27 mouse cellular contexts compared by ENCODE assay signal in genomic region chr13:63720610-63721009, GRCm38 (mm10).
DNase-seq lines count a peak whose midpoint lies in the region; ATAC-seq and TF ChIP-seq lines count a peak whose summit lies in the region.
"Had no signal": no experiment of that assay in that cellular context is flagged by ENCODE, and none has a peak within 500 bp of the region (broad histone marks: within the 10 kb centered on the region; RNA-seq: fewer than 3 reads in every experiment).

No protein-coding gene starts in this region.

- no peak for TF ChIP-seq CTCF in lung, postnatal 0 days (IDR thresholded peaks at IDR 0.05)

- no peak overlapping the region for H3K4me3 ChIP-seq in intestine, embryonic 16.5 days (ENCODE audit: low read length)
- no peak overlapping the region for H3K4me3 ChIP-seq in intestine, embryonic 15.5 days (replicated peaks)
- no peak overlapping the region for H3K4me3 ChIP-seq in lung, postnatal 0 days (ENCODE audit: low read depth, low read length)
- H3K4me3 ChIP-seq in stomach, embryonic 16.5 days (replicated peaks; ENCODE audit: low read length), result no peak overlapping the region
- H3K4me3 ChIP-seq in hindbrain, embryonic 14.5 days (replicated peaks; ENCODE audit: low read length), result no peak overlapping the region
- H3K4me3 ChIP-seq: embryonic facial prominence, embryonic 12.5 days; heart, embryonic 13.5 days; hindbrain, embryonic 15.5 days; layer of hippocampus, adult 2 months; limb, embryonic 13.5 days had no signal

- H3K4me2 ChIP-seq in intestine, embryonic 16.5 days (ENCODE audit: low read depth, low read length), result no peak overlapping the region
- H3K4me2 ChIP-seq in intestine, embryonic 15.5 days (replicated peaks), result no peak overlapping the region
- no peak overlapping the region for H3K4me2 ChIP-seq in lung, postnatal 0 days (replicated peaks; ENCODE audit: low read depth, low read length)
- H3K4me2 ChIP-seq in stomach, embryonic 16.5 days (ENCODE audit: low read depth, low read length), result no peak overlapping the region
- H3K4me2 ChIP-seq in hindbrain, embryonic 14.5 days (replicated peaks), result no peak overlapping the region
- H3K4me2 ChIP-seq: embryonic facial prominence, embryonic 12.5 days; heart, embryonic 13.5 days; hindbrain, embryonic 15.5 days; limb, embryonic 13.5 days; liver, embryonic 11.5 days had no signal

- H3K27ac ChIP-seq in intestine, embryonic 16.5 days (ENCODE audit: low read length), result peak overlapping the region; percentile 53
- no peak overlapping the region for H3K27ac ChIP-seq in intestine, embryonic 15.5 days
- peak overlapping the region; percentile 83 for H3K27ac ChIP-seq in lung, postnatal 0 days (ENCODE audit: low read length)
- peak overlapping the region; percentile 79 for H3K27ac ChIP-seq in stomach, embryonic 16.5 days (ENCODE audit: low read length)
- no peak overlapping the region for H3K27ac ChIP-seq in hindbrain, embryonic 14.5 days
- H3K27ac ChIP-seq: embryonic facial prominence, embryonic 12.5 days; heart, embryonic 13.5 days; hindbrain, embryonic 15.5 days; layer of hippocampus, adult 2 months; limb, embryonic 13.5 days; macrophage had no signal

- H3K4me1 ChIP-seq in intestine, embryonic 16.5 days (ENCODE audit: control insufficient read depth, insufficient read depth, low read length), result peaks cover 18% of the 10 kb centered on the region
- peaks cover 19% of the 10 kb centered on the region for H3K4me1 ChIP-seq in intestine, embryonic 15.5 days (replicated peaks)
- peaks cover 44% of the 10 kb centered on the region; the same call in 1 of the 2 replicates for H3K4me1 ChIP-seq in lung, postnatal 0 days (ENCODE audit: insufficient read depth, low read depth, low read length)
- H3K4me1 ChIP-seq in stomach, embryonic 16.5 days (ENCODE audit: control insufficient read depth, insufficient read depth, low read length), result peaks cover 41% of the 10 kb centered on the region
- 0 out of 2 replicates have a peak, but pooled peaks cover 9% of the 10 kb centered on the region for H3K4me1 ChIP-seq in hindbrain, embryonic 14.5 days (replicated peaks; ENCODE audit: control insufficient read depth, insufficient read depth, low read length)

- H3K9ac ChIP-seq in intestine, embryonic 16.5 days (ENCODE audit: low read depth, low read length), result no peak overlapping the region
- no peak overlapping the region for H3K9ac ChIP-seq in intestine, embryonic 15.5 days
- no peak overlapping the region for H3K9ac ChIP-seq in lung, postnatal 0 days (replicated peaks; ENCODE audit: low read depth)
- H3K9ac ChIP-seq in stomach, embryonic 16.5 days (ENCODE audit: low read length), result no peak overlapping the region
- no peak overlapping the region for H3K9ac ChIP-seq in hindbrain, embryonic 14.5 days
- H3K9ac ChIP-seq: embryonic facial prominence, embryonic 12.5 days; heart, embryonic 13.5 days; hindbrain, embryonic 15.5 days; limb, embryonic 13.5 days had no signal

- H3K36me3 ChIP-seq in intestine, embryonic 16.5 days (ENCODE audit: control insufficient read depth, insufficient read depth, low read length), result no peaks in the 10 kb centered on the region
- no peaks in the 10 kb centered on the region for H3K36me3 ChIP-seq in intestine, embryonic 15.5 days
- H3K36me3 ChIP-seq in lung, postnatal 0 days (ENCODE audit: insufficient read depth, low read length), result no peaks in the 10 kb centered on the region
- H3K36me3 ChIP-seq in stomach, embryonic 16.5 days (ENCODE audit: control insufficient read depth, insufficient read depth, low read length), result no peaks in the 10 kb centered on the region
- no peaks in the 10 kb centered on the region for H3K36me3 ChIP-seq in hindbrain, embryonic 14.5 days (replicated peaks; ENCODE audit: control insufficient read depth, insufficient read depth)
- H3K36me3 ChIP-seq: embryonic facial prominence, embryonic 12.5 days; heart, embryonic 13.5 days; hindbrain, embryonic 15.5 days; limb, embryonic 13.5 days had no signal

- WGBS in intestine, embryonic 16.5 days, result 76% methylated on average over 3 of the region's 3 CpGs
- WGBS in intestine, embryonic 15.5 days, result 73% methylated on average over 3 of the region's 3 CpGs
- WGBS in lung, postnatal 0 days, result 34% methylated on average over 3 of the region's 3 CpGs
- 72% methylated on average over 3 of the region's 3 CpGs for WGBS in stomach, embryonic 16.5 days
- 67% methylated on average over 3 of the region's 3 CpGs for WGBS in hindbrain, embryonic 14.5 days

- no peaks in the 10 kb centered on the region for H3K9me3 ChIP-seq in intestine, embryonic 16.5 days (ENCODE audit: control insufficient read depth, low read length)
- no peaks in the 10 kb centered on the region for H3K9me3 ChIP-seq in intestine, embryonic 15.5 days
- no peaks in the 10 kb centered on the region for H3K9me3 ChIP-seq in lung, postnatal 0 days (ENCODE audit: low read length)
- H3K9me3 ChIP-seq in stomach, embryonic 16.5 days (replicated peaks; ENCODE audit: control insufficient read depth, low read length), result no peaks in the 10 kb centered on the region
- H3K9me3 ChIP-seq in hindbrain, embryonic 14.5 days (ENCODE audit: control insufficient read depth, low read length), result no peaks in the 10 kb centered on the region
- H3K9me3 ChIP-seq: embryonic facial prominence, embryonic 12.5 days; heart, embryonic 13.5 days; hindbrain, embryonic 15.5 days; limb, embryonic 13.5 days had no signal

- DNase-seq in lung, postnatal 0 days (ENCODE audit: low spot score), result no peak
- DNase-seq in lung, postnatal 4 days, result no peak
- DNase-seq in ZHBTc4 (ENCODE audit: low read depth, low spot score), result peak; percentile 60
- no peak for DNase-seq in hindbrain, embryonic 14.5 days (ENCODE audit: low spot score)
- DNase-seq in kidney, adult 11 months, result no peak
- DNase-seq: adrenal gland, postnatal 14 days; cerebellum, adult 11 months; cerebellum, adult 9-10 months; cerebellum, postnatal 36 days; gastrocnemius, postnatal 36 days; heart, postnatal 10 days; kidney, postnatal 36 days; thymus, adult 2 months; thymus, postnatal 36 days had no signal

- peak; percentile 7; the same call in 1 of the 2 replicates for TF ChIP-seq EP300 in lung, postnatal 0 days (IDR thresholded peaks at IDR 0.05)

- H3K27me3 ChIP-seq in intestine, embryonic 16.5 days (replicated peaks; ENCODE audit: control insufficient read depth, insufficient read depth, low read length), result no peaks in the 10 kb centered on the region
- no peaks in the 10 kb centered on the region for H3K27me3 ChIP-seq in intestine, embryonic 15.5 days (replicated peaks)
- no peaks in the 10 kb centered on the region for H3K27me3 ChIP-seq in lung, postnatal 0 days (replicated peaks; ENCODE audit: insufficient read depth, low read length)
- H3K27me3 ChIP-seq in stomach, embryonic 16.5 days (ENCODE audit: control insufficient read depth, insufficient read depth, low read length), result no peaks in the 10 kb centered on the region
- no peaks in the 10 kb centered on the region for H3K27me3 ChIP-seq in hindbrain, embryonic 14.5 days (ENCODE audit: control insufficient read depth, insufficient read depth, low read length)
- H3K27me3 ChIP-seq: embryonic facial prominence, embryonic 12.5 days; heart, embryonic 13.5 days; hindbrain, embryonic 15.5 days; limb, embryonic 13.5 days had no signal

- no peak for ATAC-seq in intestine, embryonic 16.5 days
- no peak for ATAC-seq in intestine, embryonic 15.5 days
- no peak for ATAC-seq in lung, postnatal 0 days
- no peak for ATAC-seq in stomach, embryonic 16.5 days (ENCODE audit: insufficient read depth, low FRiP score)
- no peak for ATAC-seq in hindbrain, embryonic 14.5 days (ENCODE audit: low FRiP score)
- ATAC-seq: forebrain, embryonic 14.5 days; inflammation-experienced regulatory T-cells, adult 6 months; midbrain, embryonic 16.5 days had no signal

Comparison
In these comparisons a context has a peak if more than half of its experiments do, and no peak if none do; other contexts are left out.
1. H3K27ac ChIP-seq: peak in intestine, embryonic 16.5 days (single experiment), lung, postnatal 0 days (single experiment) and stomach, embryonic 16.5 days (single experiment); none in intestine, embryonic 15.5 days (single experiment) and hindbrain, embryonic 14.5 days (single experiment).